Mouse (Mus musculus) heart, postnatal 0 days (tissue): ENCODE results near the gene Snx1. TPM values are rescaled to one million over a fixed set of nuclear protein-coding genes. Genes with fewer than 3 reads are reported as not detected.

Experiments used
- ATAC-seq: fragments of 200-750 bp; cut with Nextera tagmentation; 2 replicates; pipeline ENCODE4 v1.8.0; 2017; ENCODE audit warnings: low read depth, moderate number of reproducible peaks, moderate library complexity; ENCODE audit not compliant: insufficient read depth
- DNase-seq: peaks from one replicate; pipeline ENCODE4 v3.0.0-alpha.2; 2016; ENCODE audit warnings: low spot score
- H3K27ac ChIP-seq: fragments of 300-500 bp; sonication (generic); 2 replicates; pipeline ENCODE4 v1.5.1; 2014; ENCODE audit warnings: low read depth, mild to moderate bottlenecking
- H3K27me3 ChIP-seq: fragments of 300-500 bp; sonication (generic); 2 replicates; pipeline ENCODE4 v1.6.1; 2014; ENCODE audit warnings: low read length, mixed read lengths; ENCODE audit not compliant: control insufficient read depth, insufficient read depth
- H3K36me3 ChIP-seq: fragments of 300-500 bp; sonication (generic); replicated peaks from 2 replicates; pipeline ENCODE4 v1.6.1; 2014; ENCODE audit warnings: low read length, mixed read lengths; ENCODE audit not compliant: control insufficient read depth, insufficient read depth
- H3K4me1 ChIP-seq: fragments of 300-500 bp; sonication (generic); 2 replicates; pipeline ENCODE4 v1.6.1; 2014; ENCODE audit warnings: antibody characterized with exemption; ENCODE audit not compliant: control insufficient read depth, insufficient read depth
- H3K4me2 ChIP-seq: fragments of 300-500 bp; sonication (generic); 2 replicates; pipeline ENCODE4 v1.6.1; 2014; ENCODE audit warnings: low read depth, mild to moderate bottlenecking, low read length, moderate library complexity
- H3K4me3 ChIP-seq: fragments of 300-500 bp; sonication (generic); 2 replicates; pipeline ENCODE4 v1.5.1; 2014; ENCODE audit warnings: low read depth, low read length
- H3K9ac ChIP-seq: fragments of 300-500 bp; sonication (generic); replicated peaks from 2 replicates; pipeline ENCODE4 v1.6.1; 2014; ENCODE audit warnings: low read depth, low read length, mixed read lengths
- H3K9me3 ChIP-seq: fragments of 300-500 bp; sonication (generic); replicated peaks from 2 replicates; pipeline ENCODE4 v1.6.1; 2016; ENCODE audit warnings: low read length; ENCODE audit not compliant: control insufficient read depth
- CTCF ChIP-seq: IDR thresholded peaks from 2 replicates; pipeline ENCODE4 v1.5.1; 2016; ENCODE audit warnings: antibody characterized with exemption, control low read depth, low read depth
- EP300 ChIP-seq: IDR thresholded peaks from 2 replicates; pipeline ENCODE4 v1.6.1; 2016; ENCODE audit warnings: antibody characterized with exemption, low read depth
- WGBS: fragments of 180-500 bp; shearing (Covaris S2); extraction: QIAGEN DNeasy Blood & Tissue Kit; methylation state at CpG from one replicate; pipeline ENCODE4 v1.1.7; 2014; 5-methylcytosine and 5-hydroxymethylcytosine counted together
- polyA plus RNA-seq: library from polyadenylated mRNA; unstranded; fragments of >200 nt; fragmentation: Nextera tagmentation; extraction: Ambion mirVana; gene quantifications from 2 replicates; pipeline ENCODE4 v1.2.1, GENCODE M21; 2015
- total RNA-seq: library from RNA; depleted of rRNA; stranded (reverse); fragments of >200 nt; gene quantifications from 2 replicates; pipeline ENCODE4 v1.2.3, GENCODE M21; 2014; ENCODE audit warnings: low replicate concordance

Gene Snx1
- total and polyA plus RNA-seq, 2 experiments from 2014 or later = 44.6 to 63.4 TPM

- ATAC-seq = no peak
Observed at GRCm38 (mm10) chr9:66110611-66111379, 15.6 kb downstream of the Snx1 start.

GRCm38 (mm10) chr9:66110126-66110525 is 16.3 kb downstream of the Snx1 start:
- no peak for TF ChIP-seq CTCF
- no peak for TF ChIP-seq EP300
- Histone ChIP-seq H3K36me3 (peaks cover 45% of the 10 kb centered on the region), H3K4me3 (no peak overlapping the region), H3K4me2 (no peak overlapping the region), H3K9ac (no peak overlapping the region), H3K4me1 (no peaks in the 10 kb centered on the region), H3K27me3 (no peaks in the 10 kb centered on the region), H3K27ac (no peak overlapping the region), H3K9me3 (no peaks in the 10 kb centered on the region)
- no peak for ATAC-seq
- 67% methylated on average over 8 of the region's 8 CpGs for WGBS
- no peak for DNase-seq

More at GRCm38 (mm10) chr9:66110611-66111379, 15.6 kb downstream of the Snx1 start:
- 79% methylated on average over 8 of the region's 8 CpGs for WGBS
- no peaks in the 10 kb centered on the region for H3K27me3 ChIP-seq
- no peak overlapping the region for H3K9ac ChIP-seq
- H3K27ac ChIP-seq = no peak overlapping the region
- H3K4me3 ChIP-seq = no peak overlapping the region
- TF ChIP-seq CTCF (no peak), EP300 (no peak)
- peaks cover 38% of the 10 kb centered on the region for H3K36me3 ChIP-seq
- H3K9me3 ChIP-seq = no peaks in the 10 kb centered on the region
- no peak overlapping the region for H3K4me2 ChIP-seq
- H3K4me1 ChIP-seq = no peaks in the 10 kb centered on the region
- DNase-seq = no peak

DNA sequence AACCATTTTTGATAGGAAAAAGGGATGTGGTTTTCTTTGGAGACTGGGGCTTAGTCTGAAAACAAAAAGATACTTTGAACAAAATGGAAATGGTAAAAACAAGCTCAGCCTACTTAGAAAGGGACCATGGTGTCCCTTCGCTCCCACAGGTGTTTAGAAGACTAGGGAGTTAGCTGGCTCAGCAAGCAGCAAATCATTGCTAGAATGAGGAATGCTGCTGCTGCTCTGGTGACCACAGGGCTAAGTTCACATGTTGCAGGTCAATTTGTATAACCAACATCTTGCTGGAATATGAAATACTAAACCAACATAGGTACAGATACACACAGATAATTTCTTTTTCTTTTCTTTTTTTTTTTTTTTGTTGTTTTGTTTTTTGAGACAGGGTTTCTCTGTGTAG is 16.8 kb downstream of the Snx1 start:
- H3K27me3 ChIP-seq = no peaks in the 10 kb centered on the region
- H3K9ac ChIP-seq = no peak overlapping the region
- no peak overlapping the region for H3K4me2 ChIP-seq
- no peak overlapping the region for H3K27ac ChIP-seq
- TF ChIP-seq EP300 = no peak
- peaks cover 50% of the 10 kb centered on the region for H3K36me3 ChIP-seq
- no peak for DNase-seq
- WGBS = 100% methylated on average over 1 of the region's 1 CpGs
- no peak overlapping the region for H3K4me3 ChIP-seq
- ATAC-seq = no peak
- no peaks in the 10 kb centered on the region for H3K9me3 ChIP-seq
- no peaks in the 10 kb centered on the region for H3K4me1 ChIP-seq

DNA sequence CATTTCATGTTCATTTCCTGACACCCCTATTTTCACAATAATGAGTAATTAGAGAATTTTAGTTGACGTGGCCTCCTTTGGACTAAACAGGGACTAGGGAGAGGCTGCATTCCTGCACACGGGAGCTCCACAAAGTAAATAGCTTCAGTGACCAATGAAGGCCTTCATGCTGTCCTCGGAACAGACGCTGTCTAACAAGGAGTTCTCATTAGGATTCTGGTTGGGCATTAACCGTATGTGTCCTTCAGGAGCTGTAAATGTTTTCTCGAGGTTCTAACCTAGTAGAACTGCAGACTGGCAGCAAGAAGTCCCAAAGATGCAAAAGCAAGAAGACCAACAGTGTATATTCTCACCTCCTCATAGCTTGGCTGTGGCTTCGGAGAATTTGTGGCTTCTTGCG is 21.2 kb downstream of the Snx1 start:
- WGBS = 92% methylated on average over 8 of the region's 8 CpGs
- ATAC-seq (no peak), DNase-seq (no peak)
- Histone ChIP-seq H3K27ac (no peak overlapping the region), H3K4me3 (no peak overlapping the region), H3K27me3 (no peaks in the 10 kb centered on the region), H3K9me3 (no peaks in the 10 kb centered on the region), H3K4me1 (no peaks in the 10 kb centered on the region), H3K36me3 (peaks cover 77% of the 10 kb centered on the region), H3K9ac (no peak overlapping the region), H3K4me2 (no peak overlapping the region)
- TF ChIP-seq CTCF (no peak), EP300 (no peak)

- 93% methylated on average over 4 of the region's 4 CpGs for WGBS
- DNase-seq (no peak), ATAC-seq (no peak)
- Histone ChIP-seq H3K9ac (no peak overlapping the region), H3K4me2 (no peak overlapping the region), H3K36me3 (peaks cover 80% of the 10 kb centered on the region), H3K4me3 (no peak overlapping the region), H3K27ac (no peak overlapping the region), H3K4me1 (no peaks in the 10 kb centered on the region), H3K27me3 (no peaks in the 10 kb centered on the region), H3K9me3 (no peaks in the 10 kb centered on the region)
- TF ChIP-seq CTCF = no peak
- TF ChIP-seq EP300 = no peak
Observed at GRCm38 (mm10) chr9:66104601-66105000, 21.8 kb downstream of the Snx1 start.

DNA sequence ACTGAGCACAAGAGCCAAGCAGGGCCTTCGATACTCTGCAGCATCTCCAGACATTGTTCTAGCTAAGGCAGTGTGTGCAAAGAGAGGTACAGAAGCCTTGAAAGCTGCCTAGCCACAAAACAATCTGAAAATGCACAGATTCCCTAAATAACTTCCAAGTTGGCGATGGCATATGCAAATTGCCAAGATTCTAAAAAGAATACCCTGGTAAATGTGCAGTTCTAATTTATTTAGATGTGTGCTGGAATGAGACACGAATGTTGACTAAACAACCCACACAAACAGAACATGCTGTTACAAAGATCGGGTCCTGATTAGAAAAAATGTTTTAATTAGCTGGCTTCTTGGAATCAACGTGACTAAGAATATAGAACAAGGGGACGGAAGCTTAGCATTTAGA is 23.7 kb downstream of the Snx1 start:
- peaks cover 77% of the 10 kb centered on the region for H3K36me3 ChIP-seq
- no peak overlapping the region for H3K27ac ChIP-seq
- H3K9me3 ChIP-seq = no peaks in the 10 kb centered on the region
- DNase-seq = no peak
- 92% methylated on average over 6 of the region's 6 CpGs for WGBS
- H3K4me2 ChIP-seq = no peak overlapping the region
- no peaks in the 10 kb centered on the region for H3K27me3 ChIP-seq
- H3K4me3 ChIP-seq = no peak overlapping the region
- H3K9ac ChIP-seq = no peak overlapping the region
- ATAC-seq = no peak
- TF ChIP-seq EP300 = no peak
- no peaks in the 10 kb centered on the region for H3K4me1 ChIP-seq
